Mouse (Mus musculus) neural tube, embryonic 11.5 days (tissue): ENCODE results near the gene Snx21. TPM values are rescaled to one million over a fixed set of nuclear protein-coding genes. Genes with fewer than 3 reads are reported as not detected.

Experiments used
- ATAC-seq: fragments of 200-750 bp; cut with Nextera tagmentation; 2 replicates; pipeline ENCODE4 v1.8.0; 2017; ENCODE audit warnings: moderate number of reproducible peaks, mild to moderate bottlenecking, moderate TSS enrichment, moderate library complexity; ENCODE audit not compliant: insufficient read depth, low FRiP score, low TSS enrichment
- DNase-seq: peaks from one replicate; pipeline ENCODE4 v3.0.0-alpha.2; 2015; ENCODE audit warnings: low spot score
- H3K27ac ChIP-seq: fragments of 300-500 bp; sonication (generic); 2 replicates; pipeline ENCODE4 v1.5.1; 2014; ENCODE audit warnings: low read depth, mild to moderate bottlenecking, low read length
- H3K27me3 ChIP-seq: fragments of 300-500 bp; sonication (generic); 2 replicates; pipeline ENCODE4 v1.6.1; 2014; ENCODE audit warnings: mild to moderate bottlenecking, low read length, mixed read lengths; ENCODE audit not compliant: control insufficient read depth, insufficient read depth
- H3K36me3 ChIP-seq: fragments of 300-500 bp; sonication (generic); 2 replicates; pipeline ENCODE4 v1.6.1; 2014; ENCODE audit warnings: mild to moderate bottlenecking, low read length, moderate library complexity, mixed read lengths; ENCODE audit not compliant: control insufficient read depth, insufficient read depth
- H3K4me1 ChIP-seq: fragments of 300-500 bp; sonication (generic); 2 replicates; pipeline ENCODE4 v1.6.1; 2014; ENCODE audit warnings: low read length, mixed read lengths; ENCODE audit not compliant: control insufficient read depth, insufficient read depth
- H3K4me2 ChIP-seq: fragments of 300-500 bp; sonication (generic); 2 replicates; pipeline ENCODE4 v1.6.1; 2014; ENCODE audit warnings: low read depth, mild to moderate bottlenecking, moderate library complexity
- H3K4me3 ChIP-seq: fragments of 300-500 bp; sonication (generic); 2 replicates; pipeline ENCODE4 v1.5.1; 2014; ENCODE audit warnings: low read depth, low read length
- H3K9ac ChIP-seq: fragments of 300-500 bp; sonication (generic); 2 replicates; pipeline ENCODE4 v1.6.1; 2014; ENCODE audit warnings: mild to moderate bottlenecking, low read length
- H3K9me3 ChIP-seq: fragments of 300-500 bp; sonication (generic); 2 replicates; pipeline ENCODE4 v1.6.1; 2016; ENCODE audit warnings: low read length; ENCODE audit not compliant: control insufficient read depth
- WGBS: fragments of 180-500 bp; shearing (Covaris S2); extraction: QIAGEN DNeasy Blood & Tissue Kit; methylation state at CpG from one replicate; pipeline ENCODE4 v1.1.7; 2014; 5-methylcytosine and 5-hydroxymethylcytosine counted together
- polyA plus RNA-seq: library from polyadenylated mRNA; unstranded; fragments of >200 nt; fragmentation: Nextera tagmentation; extraction: Ambion mirVana; gene quantifications from 2 replicates; pipeline ENCODE4 v1.2.1, GENCODE M21; 2014

Snx21 gene
- polyA plus RNA-seq, 1 experiment from 2014 or later, result 14.1 TPM

- Histone ChIP-seq H3K9ac (no peak overlapping the region), H3K4me2 (no peak overlapping the region), H3K4me3 (no peak overlapping the region), H3K9me3 (no peaks in the 10 kb centered on the region), H3K4me1 (peaks cover 6% of the 10 kb centered on the region), H3K36me3 (peaks cover 8% of the 10 kb centered on the region), H3K27ac (no peak overlapping the region), H3K27me3 (no peaks in the 10 kb centered on the region)
- DNase-seq, result no peak
- WGBS, result 87% methylated on average over 3 of the region's 3 CpGs
- ATAC-seq, result no peak
Measured at GRCm38 (mm10) chr2:164765841-164766240, 19.8 kb upstream of the Snx21 start.

- Histone ChIP-seq H3K27me3 (no peaks in the 10 kb centered on the region), H3K4me3 (no peak overlapping the region), H3K27ac (no peak overlapping the region), H3K4me1 (peaks cover 18% of the 10 kb centered on the region), H3K9ac (no peak overlapping the region), H3K36me3 (peaks cover 10% of the 10 kb centered on the region), H3K9me3 (no peaks in the 10 kb centered on the region), H3K4me2 (no peak overlapping the region)
- no peak for DNase-seq
- WGBS, result 94% methylated on average over 15 of the region's 15 CpGs
- ATAC-seq, result no peak
Measured at GRCm38 (mm10) chr2:164767812-164768540, 17.6 kb upstream of the Snx21 start.

- peaks cover 18% of the 10 kb centered on the region for H3K4me1 ChIP-seq
- DNase-seq (peak; percentile 99), ATAC-seq (peak; percentile 99)
- H3K4me2 ChIP-seq, result peak within 1 kb of the TSS; percentile 86
- H3K27me3 ChIP-seq, result no peaks in the 10 kb centered on the region
- peaks cover 10% of the 10 kb centered on the region for H3K36me3 ChIP-seq
- H3K4me3 ChIP-seq, result peak within 1 kb of the TSS; percentile 97
- H3K27ac ChIP-seq, result peak within 1 kb of the TSS; percentile 60; the same call in 1 of the 2 replicates
- no peaks in the 10 kb centered on the region for H3K9me3 ChIP-seq
- H3K9ac ChIP-seq, result peak within 1 kb of the TSS; percentile 89
- 2% methylated on average over 53 of the region's 53 CpGs for WGBS
Measured at GRCm38 (mm10) chr2:164769258-164770037, 16.2 kb upstream of the Snx21 start, which contains the start of gene Ube2c. Gene Ube2c, plus strand, starts transcription at chr2:164769898.

DNA sequence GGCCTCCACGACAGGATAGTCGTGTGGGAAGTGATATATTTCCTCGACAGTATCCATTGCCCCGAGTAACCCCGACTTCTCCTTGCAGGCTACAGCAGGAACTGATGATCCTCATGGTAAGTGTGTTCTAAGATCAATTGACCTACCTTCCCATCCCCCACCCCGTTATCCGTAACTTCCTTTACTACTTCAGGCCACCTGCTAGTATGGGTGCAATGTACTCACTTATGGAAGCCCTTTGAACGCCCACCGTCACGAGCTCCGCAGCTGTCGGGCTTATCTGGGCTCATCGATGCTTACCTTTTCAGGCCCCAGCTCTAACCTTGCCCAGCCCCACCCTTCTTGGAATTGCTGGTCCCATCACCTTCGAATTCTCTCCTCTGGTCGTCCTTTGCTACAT is 15.3 kb upstream of the Snx21 start:
- H3K9ac ChIP-seq, result peak overlapping the region; percentile 89
- H3K4me2 ChIP-seq, result peak overlapping the region; percentile 86
- H3K27me3 ChIP-seq, result no peaks in the 10 kb centered on the region
- DNase-seq, result no peak
- no peak for ATAC-seq
- WGBS, result 4% methylated on average over 15 of the region's 15 CpGs
- H3K4me3 ChIP-seq, result peak overlapping the region; percentile 97
- H3K27ac ChIP-seq, result peak overlapping the region; percentile 60; the same call in 1 of the 2 replicates
- H3K36me3 ChIP-seq, result peaks cover 8% of the 10 kb centered on the region
- H3K9me3 ChIP-seq, result no peaks in the 10 kb centered on the region
- peaks cover 18% of the 10 kb centered on the region for H3K4me1 ChIP-seq

DNA sequence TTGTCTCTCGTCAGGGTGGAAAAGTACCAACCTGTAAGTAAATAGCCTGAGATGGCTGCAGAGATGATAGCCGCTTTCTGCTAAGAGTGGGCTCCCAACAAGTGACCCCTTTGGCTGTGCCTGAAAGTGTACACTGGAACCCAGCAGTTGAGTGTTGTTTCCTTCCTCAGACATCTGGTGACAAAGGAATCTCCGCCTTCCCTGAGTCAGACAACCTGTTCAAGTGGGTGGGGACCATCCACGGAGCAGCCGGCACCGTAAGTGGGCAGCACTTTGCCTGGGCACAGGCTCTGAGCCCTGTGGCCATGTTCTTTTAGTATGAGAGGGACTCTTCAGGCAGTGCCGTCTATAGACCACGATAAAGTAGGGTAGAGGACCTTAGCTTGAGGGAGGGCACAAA is 14.5 kb upstream of the Snx21 start:
- peak overlapping the region; percentile 89; the same call in 1 of the 2 replicates for H3K9ac ChIP-seq
- no peaks in the 10 kb centered on the region for H3K9me3 ChIP-seq
- 89% methylated on average over 8 of the region's 8 CpGs for WGBS
- ATAC-seq (no peak), DNase-seq (no peak)
- H3K4me3 ChIP-seq, result peak overlapping the region; percentile 97
- H3K27ac ChIP-seq, result no peak overlapping the region
- peak overlapping the region; percentile 86 for H3K4me2 ChIP-seq
- peaks cover 8% of the 10 kb centered on the region for H3K36me3 ChIP-seq
- peaks cover 18% of the 10 kb centered on the region for H3K4me1 ChIP-seq
- no peaks in the 10 kb centered on the region for H3K27me3 ChIP-seq

DNA sequence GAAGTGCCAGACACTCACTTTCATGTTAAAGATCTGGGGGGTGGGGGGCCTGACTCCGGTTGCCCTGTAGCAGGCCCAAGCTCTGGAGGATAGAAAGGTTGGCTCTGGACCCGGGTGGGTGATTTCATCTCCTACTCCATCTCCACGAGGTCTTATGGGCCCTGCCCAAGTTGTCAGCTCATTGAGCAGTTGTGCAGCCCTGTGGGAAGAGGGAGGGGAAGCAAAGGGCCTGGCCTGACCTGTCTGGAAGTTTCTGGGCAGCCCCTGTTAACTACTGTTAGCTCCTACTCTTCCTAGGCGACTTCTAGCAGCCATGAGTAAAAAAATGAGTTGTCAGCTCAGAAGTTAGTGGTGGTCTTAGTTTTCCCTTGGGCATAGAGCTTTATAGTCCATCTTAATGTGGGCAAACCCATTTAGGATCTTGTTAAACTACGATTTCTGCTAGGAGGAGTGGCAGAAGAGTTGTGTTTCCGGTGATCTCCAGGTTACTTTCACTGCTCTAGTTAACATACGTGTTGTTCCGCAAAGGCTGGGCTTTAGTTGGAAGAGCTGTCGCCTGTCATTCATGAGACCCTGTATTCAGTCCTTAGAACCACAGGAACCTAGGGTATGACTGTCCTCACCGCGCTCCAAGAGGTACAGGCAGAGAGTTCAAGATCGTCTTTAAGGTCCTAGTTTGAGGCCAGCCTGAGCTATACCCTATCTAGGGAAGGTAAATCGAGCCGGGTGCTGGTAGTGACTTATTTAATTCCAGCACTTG is 12.2 kb upstream of the Snx21 start:
- 79% methylated on average over 14 of the region's 14 CpGs for WGBS
- DNase-seq, result no peak
- H3K4me3 ChIP-seq, result no peak overlapping the region
- H3K27ac ChIP-seq, result no peak overlapping the region
- no peak overlapping the region for H3K9ac ChIP-seq
- no peak for ATAC-seq
- H3K27me3 ChIP-seq, result no peaks in the 10 kb centered on the region
- peaks cover 5% of the 10 kb centered on the region; the same call in 1 of the 2 replicates for H3K36me3 ChIP-seq
- H3K9me3 ChIP-seq, result no peaks in the 10 kb centered on the region
- no peak overlapping the region for H3K4me2 ChIP-seq
- peaks cover 18% of the 10 kb centered on the region for H3K4me1 ChIP-seq

GRCm38 (mm10) chr2:164773989-164774364 is 11.6 kb upstream of the Snx21 start:
- no peaks in the 10 kb centered on the region for H3K27me3 ChIP-seq
- H3K27ac ChIP-seq, result no peak overlapping the region
- H3K4me1 ChIP-seq, result peaks cover 18% of the 10 kb centered on the region
- H3K4me2 ChIP-seq, result no peak overlapping the region
- H3K4me3 ChIP-seq, result no peak overlapping the region
- DNase-seq (no peak), ATAC-seq (no peak)
- H3K9me3 ChIP-seq, result no peaks in the 10 kb centered on the region
- H3K36me3 ChIP-seq, result peaks cover 5% of the 10 kb centered on the region; the same call in 1 of the 2 replicates
- WGBS, result 90% methylated on average over 5 of the region's 5 CpGs
- H3K9ac ChIP-seq, result no peak overlapping the region

DNA sequence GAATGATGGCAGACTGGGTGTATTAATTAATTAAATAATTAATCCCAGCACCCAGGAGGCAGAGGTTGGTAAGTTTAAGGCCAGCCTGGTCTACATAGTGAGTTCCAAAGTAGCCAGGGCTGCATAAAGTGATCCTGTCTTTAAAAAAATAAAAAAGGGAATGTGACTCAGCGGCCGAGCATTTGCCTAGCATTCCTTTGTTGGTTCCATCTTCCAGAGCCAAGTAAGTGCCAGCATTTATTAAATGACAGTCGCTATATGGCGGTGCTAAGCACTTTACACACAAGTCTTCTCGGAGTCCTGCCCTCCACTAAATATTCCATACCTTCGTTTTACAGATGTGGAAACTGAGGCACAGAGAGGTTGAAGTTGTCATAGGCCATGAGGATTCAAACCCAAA is 9.5 kb upstream of the Snx21 start:
- H3K4me1 ChIP-seq, result peaks cover 9% of the 10 kb centered on the region
- no peaks in the 10 kb centered on the region for H3K27me3 ChIP-seq
- WGBS, result 89% methylated on average over 6 of the region's 6 CpGs
- ATAC-seq (no peak), DNase-seq (no peak)
- H3K27ac ChIP-seq, result no peak overlapping the region
- peaks cover 5% of the 10 kb centered on the region; the same call in 1 of the 2 replicates for H3K36me3 ChIP-seq
- no peak overlapping the region for H3K4me2 ChIP-seq
- H3K9me3 ChIP-seq, result no peaks in the 10 kb centered on the region
- H3K9ac ChIP-seq, result no peak overlapping the region
- no peak overlapping the region for H3K4me3 ChIP-seq
